Mouse (Mus musculus) midbrain, embryonic 14.5 days (tissue): ENCODE results near the gene Dcaf11. TPM values are rescaled to one million over a fixed set of nuclear protein-coding genes. Genes with fewer than 3 reads are reported as not detected.

ENCODE experiments used
- ATAC-seq: fragments of 200-750 bp; cut with Nextera tagmentation; 2 replicates; pipeline ENCODE4 v1.8.0; 2017; ENCODE audit warnings: moderate number of reproducible peaks, moderate library complexity; ENCODE audit not compliant: low FRiP score, low TSS enrichment
- DNase-seq: peaks from one replicate; pipeline ENCODE4 v3.0.0-alpha.2; 2015
- H3K27ac ChIP-seq: fragments of 300-500 bp; sonication (generic); replicated peaks from 2 replicates; pipeline ENCODE4 v1.5.1; 2014; ENCODE audit warnings: mild to moderate bottlenecking, low read depth, low read length, moderate library complexity
- H3K27me3 ChIP-seq: fragments of 300-500 bp; sonication (generic); 2 replicates; pipeline ENCODE4 v1.6.1; 2014; ENCODE audit warnings: low read length, control low read depth, mixed read lengths; ENCODE audit not compliant: control insufficient read depth, insufficient read depth
- H3K36me3 ChIP-seq: fragments of 300-500 bp; sonication (generic); 2 replicates; pipeline ENCODE4 v1.6.1; 2014; ENCODE audit warnings: low read length, control low read depth; ENCODE audit not compliant: control insufficient read depth, insufficient read depth
- H3K4me1 ChIP-seq: fragments of 300-500 bp; sonication (generic); 2 replicates; pipeline ENCODE4 v1.6.1; 2014; ENCODE audit warnings: mild to moderate bottlenecking, antibody characterized with exemption, low read length, control low read depth; ENCODE audit not compliant: control insufficient read depth, insufficient read depth
- H3K4me2 ChIP-seq: fragments of 300-500 bp; sonication (generic); 2 replicates; pipeline ENCODE4 v1.6.1; 2014; ENCODE audit warnings: mild to moderate bottlenecking, low read length, moderate library complexity
- H3K4me3 ChIP-seq: fragments of 300-500 bp; sonication (generic); replicated peaks from 2 replicates; pipeline ENCODE4 v1.5.1; 2014; ENCODE audit warnings: low read depth, low read length
- H3K9ac ChIP-seq: fragments of 300-500 bp; sonication (generic); replicated peaks from 2 replicates; pipeline ENCODE4 v1.6.1; 2014; ENCODE audit warnings: mild to moderate bottlenecking, low read length, moderate library complexity
- H3K9me3 ChIP-seq: fragments of 300-500 bp; sonication (generic); 2 replicates; pipeline ENCODE4 v1.6.1; 2016; ENCODE audit warnings: low read length, control low read depth, mixed read lengths; ENCODE audit not compliant: control insufficient read depth
- WGBS: fragments of 180-500 bp; shearing (Covaris S2); extraction: QIAGEN DNeasy Blood & Tissue Kit; methylation state at CpG from one replicate; pipeline ENCODE4 v1.1.7; 2014; 5-methylcytosine and 5-hydroxymethylcytosine counted together
- polyA plus RNA-seq: library from polyadenylated mRNA; unstranded; fragments of >200 nt; fragmentation: Nextera tagmentation; extraction: Ambion mirVana; gene quantifications from 2 replicates; pipeline ENCODE4 v1.2.1, GENCODE M21; 2014

The Dcaf11 gene
- polyA plus RNA-seq: 133 and 134 TPM in 2 replicates

DNA sequence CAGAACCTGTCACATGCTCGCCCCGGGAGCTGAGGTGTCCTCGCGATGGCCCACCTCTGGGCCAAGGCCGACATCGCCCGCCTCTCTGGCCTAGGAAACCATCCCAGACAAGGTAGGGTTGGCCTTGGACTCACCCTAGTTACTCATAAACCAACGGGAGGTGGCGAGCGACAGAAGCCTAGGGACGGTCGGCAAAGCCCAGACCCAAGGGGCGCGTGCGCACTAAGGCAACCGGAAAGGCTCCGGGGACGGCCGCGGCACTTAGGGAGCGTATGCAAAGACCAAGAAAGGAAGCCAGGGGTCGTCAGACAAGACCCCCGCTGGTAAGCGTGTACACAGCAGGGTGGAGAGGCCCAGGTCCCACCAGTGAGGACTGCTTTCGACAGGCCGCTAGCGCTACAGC, at the start of gene Dcaf11:
Dcaf11 (plus strand) TSS at position 208 of the 403 bp plus-strand sequence.
- DNase-seq (peak; percentile 97), ATAC-seq (peak; percentile 82)

DNA sequence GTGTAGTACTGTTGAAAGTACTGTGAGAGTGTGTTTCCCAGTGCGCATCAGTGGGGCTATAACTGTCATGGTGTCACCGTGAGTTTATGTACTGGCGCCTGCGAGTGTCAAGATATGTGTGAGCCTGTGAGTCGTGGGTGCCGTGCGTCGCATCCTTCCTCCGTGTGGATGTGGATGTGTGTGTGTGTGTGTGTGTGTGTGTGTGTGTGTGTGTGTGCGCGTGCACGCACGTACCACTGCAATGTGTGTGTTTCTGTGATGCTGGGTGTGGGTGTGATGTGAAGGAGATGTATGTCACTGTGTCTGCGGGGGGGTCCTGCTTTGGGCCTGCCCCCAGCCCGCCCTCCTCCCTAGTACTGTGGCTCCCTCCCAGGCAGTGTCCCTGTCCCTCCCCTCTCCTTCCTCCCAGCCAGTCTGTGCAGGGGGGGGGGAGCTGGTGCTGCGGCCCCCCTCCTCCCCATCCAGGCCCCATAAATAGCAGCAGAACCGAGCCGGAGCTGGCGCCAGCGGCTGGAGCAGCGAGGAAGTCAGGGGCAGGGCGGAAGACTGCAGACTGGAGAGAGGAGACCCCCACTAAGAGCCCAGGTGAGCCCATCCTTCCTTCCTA, 49.6 kb upstream of the Dcaf11 start, which contains the start of gene Cpne6:
Cpne6 (plus strand) TSS at position 321 of the 607 bp plus-strand sequence.
- Histone ChIP-seq H3K4me1 (no peaks in the 10 kb centered on the region), H3K4me2 (no peak within 1 kb of the TSS), H3K4me3 (no peak within 1 kb of the TSS), H3K9ac (no peak within 1 kb of the TSS), H3K27me3 (no peaks in the 10 kb centered on the region), H3K36me3 (peaks cover 18% of the 10 kb centered on the region; the same call in 1 of the 2 replicates), H3K9me3 (no peaks in the 10 kb centered on the region), H3K27ac (no peak within 1 kb of the TSS)
- no peak for DNase-seq
- no peak for ATAC-seq
- WGBS: 76% methylated on average over 22 of the region's 22 CpGs

More for the DNA sequence above, at the start of gene Dcaf11:
- Histone ChIP-seq H3K4me1 (peaks cover 11% of the 10 kb centered on the region), H3K9me3 (no peaks in the 10 kb centered on the region), H3K4me2 (peak within 1 kb of the TSS; percentile 89), H3K4me3 (peak within 1 kb of the TSS; percentile 67), H3K9ac (peak within 1 kb of the TSS; percentile 75), H3K27ac (peak within 1 kb of the TSS; percentile 98), H3K36me3 (peaks cover 15% of the 10 kb centered on the region), H3K27me3 (no peaks in the 10 kb centered on the region)
- under 1% methylated on average over 27 of the region's 27 CpGs for WGBS

DNA sequence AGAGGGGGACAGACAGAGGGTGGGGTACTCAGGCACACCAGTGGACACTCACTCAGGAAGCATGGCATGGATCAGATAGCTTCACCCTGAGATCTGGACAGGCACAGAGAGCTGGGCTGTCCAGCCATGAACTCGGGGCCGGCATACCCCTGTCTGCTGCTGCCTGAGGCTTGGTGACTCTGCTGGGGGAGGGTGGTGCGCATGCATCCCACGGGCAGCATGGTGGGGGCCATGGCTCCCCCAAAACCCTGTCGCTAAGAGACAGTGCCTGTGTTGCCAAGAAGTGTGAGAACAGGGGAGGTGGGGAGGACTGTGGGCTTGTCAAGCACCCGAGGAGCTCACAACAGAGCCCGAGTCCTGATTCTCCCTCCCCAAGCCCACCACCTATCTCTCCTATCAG, 48.8 kb upstream of the Dcaf11 start:
- WGBS: 50% methylated on average over 7 of the region's 7 CpGs
- Histone ChIP-seq H3K4me1 (no peaks in the 10 kb centered on the region), H3K27me3 (no peaks in the 10 kb centered on the region), H3K9ac (no peak overlapping the region), H3K36me3 (peaks cover 15% of the 10 kb centered on the region; the same call in 1 of the 2 replicates), H3K4me2 (no peak overlapping the region), H3K27ac (no peak overlapping the region), H3K9me3 (no peaks in the 10 kb centered on the region), H3K4me3 (no peak overlapping the region)
- no peak; the same call in 1 of the 2 replicates for ATAC-seq
- DNase-seq: no peak

DNA sequence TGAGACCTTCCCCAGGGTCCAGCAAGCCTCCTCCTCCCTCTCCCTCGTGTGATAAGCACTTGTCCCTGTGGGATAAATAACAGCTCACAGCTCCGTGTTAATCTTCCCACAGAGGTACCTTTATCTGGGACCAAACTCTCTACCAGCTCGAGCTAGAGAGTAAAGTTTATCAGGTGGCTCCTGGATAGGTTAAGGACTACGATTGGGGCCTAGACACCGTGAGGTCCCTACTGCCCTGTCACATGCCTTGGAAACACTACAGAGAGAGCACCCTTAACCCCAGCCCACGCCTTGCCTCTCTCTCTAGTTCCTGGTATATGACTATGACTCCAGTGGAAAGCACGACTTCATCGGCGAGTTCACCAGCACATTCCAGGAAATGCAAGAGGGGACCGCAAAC, 45.9 kb upstream of the Dcaf11 start:
- no peaks in the 10 kb centered on the region for H3K36me3 ChIP-seq
- ATAC-seq (no peak), DNase-seq (no peak)
- H3K27me3 ChIP-seq: no peaks in the 10 kb centered on the region
- no peak overlapping the region for H3K4me3 ChIP-seq
- peaks cover 5% of the 10 kb centered on the region; the same call in 1 of the 2 replicates for H3K4me1 ChIP-seq
- no peak overlapping the region for H3K4me2 ChIP-seq
- WGBS: 73% methylated on average over 10 of the region's 10 CpGs
- no peak overlapping the region for H3K27ac ChIP-seq
- no peaks in the 10 kb centered on the region for H3K9me3 ChIP-seq
- no peak overlapping the region for H3K9ac ChIP-seq

DNA sequence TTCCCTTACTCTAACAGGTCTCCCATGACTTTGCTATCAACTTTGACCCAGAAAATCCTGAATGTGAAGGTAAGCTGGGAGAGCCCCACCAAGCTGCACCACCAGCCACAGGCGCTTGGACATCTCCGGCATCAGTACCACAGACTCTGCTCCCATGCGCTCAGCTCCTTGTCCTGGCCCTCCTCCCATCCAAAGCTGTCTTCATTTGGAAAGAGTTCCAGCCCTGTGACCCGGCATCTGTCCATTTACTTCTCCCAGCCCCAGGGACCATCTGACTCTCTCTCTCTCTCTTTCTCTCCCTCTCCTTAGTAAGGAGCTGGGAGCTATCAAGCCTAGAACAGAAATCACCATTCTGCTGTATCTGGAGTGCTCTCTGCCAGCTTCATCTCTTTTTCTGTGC, 44.0 kb upstream of the Dcaf11 start:
- no peak overlapping the region for H3K9ac ChIP-seq
- no peak overlapping the region for H3K27ac ChIP-seq
- no peak overlapping the region for H3K4me3 ChIP-seq
- no peaks in the 10 kb centered on the region for H3K36me3 ChIP-seq
- no peak overlapping the region for H3K4me2 ChIP-seq
- no peaks in the 10 kb centered on the region for H3K9me3 ChIP-seq
- WGBS: 85% methylated on average over 4 of the region's 4 CpGs
- peaks cover 10% of the 10 kb centered on the region for H3K4me1 ChIP-seq
- DNase-seq (no peak), ATAC-seq (no peak)
- no peaks in the 10 kb centered on the region for H3K27me3 ChIP-seq

DNA sequence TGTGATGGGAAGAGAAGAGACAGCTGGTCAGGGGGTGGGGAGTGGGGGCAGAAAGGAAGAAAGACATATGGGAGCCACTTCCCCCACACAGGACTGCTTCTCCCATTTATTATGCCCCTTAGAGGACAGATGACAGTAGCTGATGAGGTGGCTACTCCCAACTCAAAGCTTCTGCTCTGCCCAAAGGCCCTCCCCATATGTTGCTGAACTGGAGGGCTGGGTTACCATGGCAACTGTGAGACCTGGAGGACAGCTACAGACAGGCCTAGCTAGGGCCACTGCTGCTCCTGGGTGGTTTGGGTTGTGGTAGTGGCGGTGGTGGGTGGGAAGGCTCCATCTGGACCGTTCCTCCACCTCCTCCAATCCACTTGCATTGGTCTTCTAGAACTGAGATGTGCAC, 40.9 kb upstream of the Dcaf11 start:
- H3K4me2 ChIP-seq: no peak overlapping the region
- H3K4me3 ChIP-seq: no peak overlapping the region
- WGBS: 10% methylated on average over 2 of the region's 2 CpGs
- H3K9ac ChIP-seq: no peak overlapping the region
- peak; percentile 70 for DNase-seq
- no peak overlapping the region for H3K27ac ChIP-seq
- no peaks in the 10 kb centered on the region for H3K36me3 ChIP-seq
- peak; percentile 55 for ATAC-seq
- H3K27me3 ChIP-seq: no peaks in the 10 kb centered on the region
- H3K4me1 ChIP-seq: peaks cover 11% of the 10 kb centered on the region
- no peaks in the 10 kb centered on the region for H3K9me3 ChIP-seq

DNA sequence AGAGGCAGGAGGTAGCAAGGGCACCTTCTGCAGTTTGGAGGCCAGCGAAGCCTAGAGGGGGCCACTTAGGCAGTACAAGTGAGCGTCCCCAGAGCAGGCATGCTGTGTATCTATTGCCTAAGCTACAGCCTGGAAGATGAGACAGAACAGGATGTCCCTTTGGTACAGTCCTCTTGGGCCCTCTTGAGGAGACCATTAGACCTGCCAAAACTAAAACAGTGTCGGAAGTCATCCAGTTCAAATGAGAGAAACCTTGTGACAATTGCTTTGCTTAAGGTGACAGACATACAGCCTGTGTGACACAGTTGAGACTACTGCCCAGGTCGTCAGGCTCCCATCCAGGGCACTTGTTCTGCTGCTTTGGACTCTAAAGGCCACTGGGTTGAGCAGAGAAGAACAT, 40.2 kb upstream of the Dcaf11 start:
- H3K27ac ChIP-seq: no peak overlapping the region
- no peak overlapping the region for H3K4me2 ChIP-seq

DNA sequence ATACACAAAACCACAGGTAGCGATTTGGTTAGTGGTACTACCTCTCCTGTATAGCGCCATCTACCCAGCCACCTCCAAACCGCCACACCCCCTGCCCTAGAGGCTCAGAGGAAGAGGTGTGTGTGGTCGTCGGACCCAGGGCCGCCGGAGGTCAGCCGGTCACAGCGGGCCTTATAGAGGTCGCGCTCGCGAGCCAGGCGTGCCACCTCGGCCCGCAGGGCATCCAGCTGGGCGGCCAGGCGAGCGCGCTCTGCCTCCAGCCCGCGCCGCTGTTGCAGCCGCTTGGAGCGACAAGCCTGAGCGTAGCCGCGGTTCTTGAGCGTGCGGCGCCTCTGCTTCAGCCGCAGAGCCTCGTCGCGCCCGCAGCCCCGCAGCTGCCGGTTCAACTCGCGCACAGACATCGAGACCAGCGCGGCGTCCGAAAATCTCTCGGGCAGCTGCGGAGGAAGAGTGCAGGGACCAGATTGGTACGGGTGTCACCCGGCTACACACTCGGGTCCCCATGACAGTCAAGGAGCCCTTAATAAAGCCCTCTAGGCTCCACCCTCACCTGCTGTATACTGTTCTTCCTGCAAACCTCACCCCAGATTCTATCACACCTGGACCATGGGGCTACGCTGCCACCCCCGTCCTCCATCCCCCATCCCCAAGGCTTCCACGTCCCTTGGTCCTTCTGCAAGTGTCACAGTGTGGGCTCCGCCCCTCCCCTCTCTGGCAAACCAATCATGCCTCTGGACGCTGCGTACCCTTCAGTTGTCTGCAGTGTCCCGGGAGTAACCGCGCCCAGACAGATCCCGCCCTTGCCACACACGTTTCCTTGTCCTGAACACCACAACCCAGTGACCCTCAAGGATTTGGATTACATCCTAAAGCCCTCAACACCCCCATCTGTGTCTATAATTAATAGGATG, 39.1 kb upstream of the Dcaf11 start:
- WGBS: 0% methylated on average over 61 of the region's 61 CpGs
- ATAC-seq (peak; percentile 72), DNase-seq (peak; percentile 81)
- peak overlapping the region; percentile 51 for H3K4me3 ChIP-seq
- no peaks in the 10 kb centered on the region for H3K9me3 ChIP-seq
- H3K27ac ChIP-seq: peak overlapping the region; percentile 71
- no peaks in the 10 kb centered on the region for H3K27me3 ChIP-seq
- peak overlapping the region; percentile 66 for H3K9ac ChIP-seq
- H3K4me2 ChIP-seq: peak overlapping the region; percentile 91
- no peaks in the 10 kb centered on the region for H3K36me3 ChIP-seq
- H3K4me1 ChIP-seq: peaks cover 11% of the 10 kb centered on the region

More for the DNA sequence above, 40.2 kb upstream of the Dcaf11 start:
- no peak overlapping the region for H3K9ac ChIP-seq
- peaks cover 11% of the 10 kb centered on the region for H3K4me1 ChIP-seq
- 51% methylated on average over 4 of the region's 4 CpGs for WGBS
- H3K4me3 ChIP-seq: no peak overlapping the region
- ATAC-seq (no peak), DNase-seq (no peak)
- no peaks in the 10 kb centered on the region for H3K27me3 ChIP-seq
- no peaks in the 10 kb centered on the region for H3K9me3 ChIP-seq
- no peaks in the 10 kb centered on the region for H3K36me3 ChIP-seq
